Mouse (Mus musculus) right cerebral cortex, adult 2 months (tissue): ENCODE data around the gene Ribc2.

ENCODE experiments used
- DNase-seq, 2 experiments: peaks; one replicate each; pipeline ENCODE4 v3.0.0; 2021 to 2022; ENCODE audit warnings: low spot score in 2 of 2

The Ribc2 gene

DNA sequence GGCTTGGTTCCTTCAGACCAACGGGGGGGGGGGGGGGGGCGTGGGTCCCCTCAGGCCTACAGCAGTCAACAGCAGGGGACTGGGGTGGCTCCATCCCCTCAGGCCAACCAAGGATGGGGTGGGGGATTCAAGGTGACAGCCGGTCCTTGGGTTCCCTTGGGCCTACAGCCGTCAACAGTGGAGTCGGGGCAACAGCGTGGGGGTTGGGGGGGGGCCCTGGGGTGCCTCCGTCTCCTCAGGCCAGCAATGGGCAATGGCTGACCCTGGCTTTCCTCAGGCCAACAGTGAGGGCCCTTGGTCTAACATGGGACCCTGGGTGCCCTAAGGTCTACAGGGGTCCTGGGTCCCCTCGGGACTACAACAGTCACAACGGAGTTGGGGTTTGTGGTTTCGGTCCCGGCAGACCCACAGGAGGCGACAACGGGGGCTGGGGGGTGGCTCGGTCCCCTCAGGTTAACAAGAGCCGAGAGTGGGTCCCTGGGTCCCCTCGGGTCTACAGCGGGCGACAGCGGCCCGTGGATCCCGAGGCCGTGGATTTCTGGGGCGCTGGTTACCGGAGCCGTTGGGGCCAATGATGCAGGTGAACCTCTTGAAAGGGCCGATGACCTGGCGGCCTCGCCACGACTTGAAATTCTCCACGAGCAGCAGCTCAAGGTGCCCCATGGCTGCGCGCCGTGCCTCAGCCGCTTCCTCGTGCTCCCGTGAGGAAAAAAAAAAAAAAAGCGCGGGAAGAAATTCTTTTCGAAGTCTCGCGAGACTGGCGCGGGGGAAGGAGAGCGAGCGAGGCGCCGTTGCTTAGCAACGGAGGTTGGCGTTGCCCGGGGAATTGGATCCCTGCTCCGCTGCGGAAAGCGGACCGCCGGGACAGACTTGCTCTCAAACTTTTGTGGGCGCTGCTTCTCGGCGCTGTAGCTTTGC, at the start of gene Ribc2, which contains the start of gene Smc1b:
Gene Ribc2, plus strand, starts transcription at position 804 of the 918 bp plus-strand sequence.
Gene Smc1b, minus strand, starts transcription at position 690 of the 918 bp plus-strand sequence.
- DNase-seq, result peak; percentile 79 to 80

DNA sequence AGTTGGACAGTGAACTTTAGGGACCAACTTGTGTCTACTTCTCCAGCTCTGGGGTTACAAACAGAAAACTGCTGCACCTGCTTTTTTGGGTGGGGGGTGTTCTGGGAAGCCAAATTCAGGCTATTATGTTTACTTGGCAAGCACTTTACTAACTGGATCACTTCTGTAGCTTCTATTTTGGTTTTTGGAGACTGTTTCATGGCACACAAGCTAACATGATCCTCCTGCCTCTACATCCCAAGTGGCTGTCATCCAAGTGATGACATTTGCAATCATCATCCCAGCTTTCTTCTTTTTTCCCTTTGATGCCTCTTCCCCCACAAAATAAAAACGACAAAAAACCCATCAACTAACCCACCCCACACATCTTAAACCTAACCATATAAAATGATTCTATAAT, 46.2 kb upstream of the Ribc2 start:
- no peak for DNase-seq

DNA sequence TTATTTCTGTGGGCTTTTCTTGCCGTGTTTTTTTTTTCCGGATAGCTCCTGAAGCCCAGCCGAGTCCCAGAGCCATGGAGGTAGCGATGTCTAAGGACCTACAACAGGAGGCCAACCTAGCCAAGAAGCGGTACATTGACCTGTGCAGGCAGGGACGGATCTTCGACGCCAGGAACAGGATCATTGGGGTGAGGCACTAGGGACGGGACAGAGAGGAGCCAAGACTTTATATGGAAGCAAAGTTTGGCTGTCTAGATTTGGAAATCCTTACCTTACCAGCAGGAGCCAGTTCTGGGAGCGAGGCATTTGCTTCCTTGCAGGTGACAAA, 279 bp downstream of the Ribc2 start:
- no peak for DNase-seq

- DNase-seq, result no peak
These were observed 3.3 kb downstream of the Ribc2 start for GRCm38 (mm10) chr15:85135143-85135542.

DNA sequence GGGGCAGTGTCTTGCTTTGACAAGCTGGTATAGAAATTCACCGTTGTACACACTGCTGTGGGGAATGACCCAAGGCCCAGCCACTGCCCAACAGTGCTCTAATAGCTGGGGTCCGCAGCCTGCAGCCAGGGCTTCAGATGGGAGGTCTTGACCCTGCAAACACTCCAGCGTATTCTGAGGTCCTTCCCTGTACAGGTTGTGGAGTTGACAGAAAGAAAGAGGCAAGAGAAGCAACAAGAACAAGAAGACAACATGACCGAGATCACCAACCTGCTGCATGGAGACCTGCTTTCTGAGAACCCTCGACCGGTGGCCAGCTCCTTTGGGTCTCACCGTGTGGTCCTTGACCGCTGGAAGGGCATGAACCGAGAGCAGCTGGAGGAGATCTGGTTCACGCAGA, 9.4 kb downstream of the Ribc2 start:
- no peak for DNase-seq

DNA sequence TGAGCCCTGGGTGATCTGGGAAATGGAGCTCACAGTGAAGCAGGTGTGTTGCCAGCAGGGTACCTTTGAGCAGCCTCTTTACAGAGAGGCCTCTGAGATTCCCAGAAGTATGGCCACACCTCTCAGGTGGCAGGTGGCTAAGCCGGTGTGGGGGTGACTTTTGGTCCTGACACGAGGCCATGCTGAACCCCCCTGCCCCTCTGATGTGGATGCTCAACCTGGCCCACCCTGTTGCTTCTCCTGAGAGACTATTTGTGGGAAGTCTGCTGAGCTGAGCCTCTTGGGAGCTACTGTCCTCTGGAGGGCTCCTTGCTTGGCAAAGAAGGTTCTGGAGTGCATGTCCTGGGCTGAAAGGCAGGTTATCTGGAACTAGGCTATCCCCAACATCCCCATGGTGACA, 10.6 kb downstream of the Ribc2 start:
- no peak for DNase-seq

DNA sequence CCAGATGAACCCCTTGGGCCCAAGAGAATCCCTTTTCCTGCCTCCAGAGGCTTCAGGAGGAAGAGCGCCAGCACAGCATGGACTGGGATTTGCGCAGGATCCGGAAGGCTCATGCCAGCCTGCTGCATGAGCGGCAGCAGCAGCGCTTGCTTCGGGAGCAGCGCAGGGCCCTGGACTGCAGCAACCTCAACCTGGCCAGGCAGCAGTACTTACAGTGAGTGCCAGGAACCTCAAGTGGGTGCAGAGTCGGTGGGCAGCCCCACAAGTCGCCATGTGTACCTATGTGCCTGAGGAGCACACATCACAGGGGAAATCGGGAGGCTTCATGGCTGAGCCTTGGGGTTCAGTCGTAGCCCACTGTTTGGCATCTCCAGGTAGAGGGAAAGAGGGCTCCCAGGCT, 11.3 kb downstream of the Ribc2 start:
- no peak for DNase-seq

DNA sequence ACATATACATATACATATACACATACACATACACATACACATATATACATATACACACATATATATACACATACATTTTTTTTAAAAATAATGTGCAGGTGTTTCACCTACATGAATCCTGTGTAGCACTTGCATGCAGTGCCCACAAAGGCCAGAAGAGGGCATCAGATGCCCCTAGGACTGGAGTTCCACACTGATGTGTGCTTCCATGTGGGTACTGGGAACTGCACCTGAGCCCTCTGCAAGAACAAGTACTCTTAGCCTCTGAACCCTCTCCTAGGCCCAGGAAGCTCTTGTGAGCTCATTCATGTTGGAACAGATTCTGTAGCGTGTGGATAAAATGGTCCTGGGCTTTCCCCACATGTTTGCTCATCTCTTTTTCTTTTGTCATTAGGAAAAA, 11.9 kb downstream of the Ribc2 start:
- no peak for DNase-seq

- no peak for DNase-seq
These were observed 12.4 kb downstream of the Ribc2 start for GRCm38 (mm10) chr15:85144249-85144648.

DNA sequence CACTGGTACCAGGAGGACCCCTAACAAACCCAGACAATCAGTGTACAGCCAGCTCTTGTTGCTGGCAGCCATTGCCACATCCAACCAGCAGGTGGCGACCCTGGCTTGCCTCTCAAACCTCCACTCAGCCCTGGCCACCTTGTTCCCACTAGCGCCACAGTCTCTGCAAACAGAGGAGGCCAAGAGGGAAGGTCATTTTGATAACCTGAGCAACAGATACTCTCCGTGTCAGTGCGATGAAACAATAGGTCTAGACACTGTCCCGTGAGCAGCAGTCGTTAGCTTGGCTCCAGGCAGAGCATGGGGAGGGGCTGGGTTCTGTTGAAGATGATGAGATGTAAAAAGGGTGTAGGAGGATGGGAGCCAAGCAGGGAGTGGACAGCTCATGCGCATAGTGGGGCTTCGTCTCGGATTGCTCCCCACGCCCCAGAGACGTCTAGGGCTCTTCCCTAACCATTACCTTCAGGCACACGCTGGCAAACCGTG, 19.6 kb downstream of the Ribc2 start:
- DNase-seq, result peak; percentile 80 to 82

- no peak for DNase-seq
These were observed 20.7 kb downstream of the Ribc2 start for GRCm38 (mm10) chr15:85152577-85152976.

- DNase-seq, result no peak
These were observed 22.2 kb downstream of the Ribc2 start for GRCm38 (mm10) chr15:85154091-85154490.

DNA sequence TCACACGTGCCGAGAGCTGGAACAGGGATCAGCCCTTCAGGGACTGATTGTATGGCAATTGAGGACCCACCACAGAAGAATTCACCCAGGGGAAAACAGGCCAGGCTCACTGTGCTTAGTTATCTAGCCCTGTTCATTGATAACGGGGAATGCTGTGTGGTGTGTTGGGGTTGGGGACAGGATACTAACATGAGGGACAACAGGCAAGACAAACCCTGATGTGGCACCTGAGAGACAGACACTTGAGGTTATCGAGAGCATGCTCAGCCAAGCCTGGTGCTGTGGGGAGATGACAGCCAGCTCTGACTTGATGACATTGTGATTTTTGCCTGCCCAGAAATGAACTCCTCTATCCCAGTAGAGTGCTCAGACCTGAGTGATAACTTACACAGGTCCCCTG, 24.3 kb downstream of the Ribc2 start:
- no peak for DNase-seq

GRCm38 (mm10) chr15:85161416-85161815, 29.5 kb downstream of the Ribc2 start:
- no peak for DNase-seq

DNA sequence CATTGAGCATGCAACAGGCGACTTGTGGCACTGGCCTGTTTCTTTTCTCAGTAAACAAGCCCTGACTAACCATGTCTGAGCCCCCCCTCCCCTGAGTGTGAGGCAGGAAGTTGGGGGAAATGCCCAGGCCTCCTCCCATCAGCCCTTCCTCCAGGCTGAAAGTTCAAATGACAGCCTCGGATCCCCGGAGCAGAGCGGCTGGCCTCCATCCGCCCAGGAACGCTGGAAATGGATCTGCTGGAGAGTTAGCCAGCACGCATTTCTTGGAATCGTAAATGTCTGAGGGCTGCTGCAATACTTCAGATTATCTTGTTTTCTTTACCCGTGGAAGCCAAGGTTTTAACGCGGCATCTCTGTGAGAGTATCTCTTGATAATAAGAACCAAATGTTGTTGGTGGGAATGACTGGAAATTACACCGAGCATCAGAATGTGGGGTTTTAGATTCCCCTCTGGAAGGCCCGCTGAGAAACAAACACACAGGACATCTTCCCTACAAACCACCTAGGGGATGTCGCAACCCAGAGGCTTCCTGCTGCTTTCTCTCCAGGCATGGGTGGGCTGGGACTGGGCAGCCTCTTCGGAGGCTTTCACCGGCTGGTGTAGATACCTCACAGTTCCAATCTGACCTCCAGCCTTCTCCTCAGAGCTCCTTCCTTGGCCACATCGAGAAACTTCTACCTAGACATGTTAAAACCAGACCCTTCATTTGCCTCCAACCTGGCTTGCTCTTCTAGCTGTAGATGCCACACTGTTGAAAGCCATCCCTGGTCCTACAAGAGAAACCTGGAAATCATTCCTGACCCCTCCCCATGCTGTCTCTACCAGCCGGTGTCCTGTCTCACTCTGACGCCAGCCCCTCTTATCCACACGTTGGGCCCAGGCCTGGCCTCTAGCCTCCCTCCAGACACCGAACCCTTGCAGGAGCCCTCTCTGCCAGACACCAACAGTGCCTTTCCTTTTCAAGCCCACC, 31.1 kb downstream of the Ribc2 start:
- DNase-seq, result no peak

DNA sequence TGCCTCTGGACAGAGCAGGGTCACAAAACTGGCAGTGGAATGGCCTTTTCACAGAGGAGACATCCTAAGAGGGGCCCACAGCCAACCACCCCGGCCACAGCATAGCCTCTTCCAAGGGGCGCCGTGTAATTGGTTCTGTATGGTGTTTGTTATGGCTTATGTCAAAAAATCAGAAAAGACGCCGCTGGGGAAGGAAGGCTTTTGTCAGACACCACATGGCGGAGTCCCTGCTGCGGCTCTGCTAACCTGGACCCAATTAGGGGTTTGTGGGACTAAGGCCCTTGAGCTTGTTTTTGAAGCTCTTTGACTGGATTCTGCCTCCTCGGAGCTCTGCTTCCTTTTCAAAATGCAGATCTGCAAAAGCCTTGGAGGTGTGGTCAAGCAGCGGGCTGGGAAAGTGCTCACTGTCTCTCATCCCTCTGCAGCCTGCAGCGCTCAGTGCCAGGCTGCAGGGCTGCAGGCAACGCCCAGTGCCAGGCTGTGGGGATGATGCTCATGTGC, 34.6 kb downstream of the Ribc2 start:
- no peak for DNase-seq

DNA sequence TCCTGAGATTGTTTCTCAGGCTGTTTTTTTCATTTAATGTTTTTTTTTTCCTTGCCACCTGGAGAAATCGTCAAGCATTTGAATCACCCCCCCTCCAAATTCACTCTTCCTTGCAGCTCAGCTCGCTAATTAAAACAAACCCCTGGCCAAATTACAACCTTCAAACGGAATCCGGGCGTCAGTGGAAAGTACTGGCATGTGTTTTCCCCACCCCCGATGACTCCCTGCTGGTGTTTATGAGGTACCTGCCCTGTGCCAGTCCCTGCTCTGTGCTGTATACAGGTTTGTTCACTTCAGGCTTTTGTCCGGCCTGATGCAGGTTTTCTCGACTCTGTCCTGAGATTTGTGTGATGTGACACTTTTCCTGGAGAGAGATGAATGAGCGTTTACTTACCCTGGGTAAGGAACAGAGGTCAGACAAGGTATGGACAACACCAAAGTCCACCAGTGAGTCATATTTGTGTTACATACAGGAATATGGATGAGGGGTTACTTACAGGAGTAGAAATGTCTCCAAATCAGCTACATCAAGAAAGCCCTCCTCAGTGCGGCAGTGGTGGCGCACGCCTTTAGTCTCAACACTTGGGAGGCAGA, 35.3 kb downstream of the Ribc2 start:
- no peak for DNase-seq

- no peak for DNase-seq
These were observed 40.2 kb downstream of the Ribc2 start for GRCm38 (mm10) chr15:85172054-85172453.

GRCm38 (mm10) chr15:85173425-85173824, 41.5 kb downstream of the Ribc2 start:
- DNase-seq, result no peak

- no peak for DNase-seq
These were observed 42.2 kb downstream of the Ribc2 start for GRCm38 (mm10) chr15:85174060-85174459.

DNA sequence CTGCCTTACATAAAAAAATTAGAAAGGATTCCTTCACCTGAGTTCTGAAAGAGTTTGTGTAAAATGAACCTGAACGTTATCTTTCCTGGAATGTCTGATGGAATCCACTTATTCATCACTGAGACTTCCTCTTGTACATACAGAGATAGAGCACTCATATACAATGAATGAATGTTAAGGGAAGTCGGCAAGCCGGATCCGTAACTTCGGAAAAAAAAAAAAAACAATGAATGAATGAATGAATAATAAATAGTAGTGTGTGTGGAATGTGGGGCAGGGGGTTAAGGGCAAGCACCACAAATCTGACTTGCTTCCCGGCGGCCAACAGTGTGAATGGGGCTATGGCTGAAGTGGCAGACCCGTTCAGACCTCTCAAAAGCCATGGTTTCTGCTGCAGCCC, 45.7 kb downstream of the Ribc2 start:
- DNase-seq, result no peak

GRCm38 (mm10) chr15:85178172-85178571, 46.3 kb downstream of the Ribc2 start:
- no peak for DNase-seq
